Mouse (Mus musculus): Measurements from ENCODE around the gene Kiss1r.

Gene Kiss1r

GRCm38 (mm10) chr10:79916808-79917531, at the start of gene Kiss1r:
TSS of gene Kiss1r (plus strand) at chr10:79916971.
- in situ Hi-C loops (cut with MboI; ENCODE audit: low pct_unique_long_range_greater_than_20kb in 1 of 2, low sequenced_read_pairs in 2 of 2, unreplicated experiment in 1 of 2): no loop called here

- in situ Hi-C loops (cut with MboI; ENCODE audit: low pct_unique_long_range_greater_than_20kb in 1 of 2, low sequenced_read_pairs in 2 of 2, unreplicated experiment in 1 of 2): no loop called here
Observed at GRCm38 (mm10) chr10:79871845-79872244, 44.9 kb upstream of the Kiss1r start.

GRCm38 (mm10) chr10:79872862-79873261, 43.9 kb upstream of the Kiss1r start:
- in situ Hi-C loops (cut with MboI; ENCODE audit: low pct_unique_long_range_greater_than_20kb in 1 of 2, low sequenced_read_pairs in 2 of 2, unreplicated experiment in 1 of 2): no loop called here

- in situ Hi-C loops (cut with MboI; ENCODE audit: low pct_unique_long_range_greater_than_20kb in 1 of 2, low sequenced_read_pairs in 2 of 2, unreplicated experiment in 1 of 2): no loop called here
Observed at GRCm38 (mm10) chr10:79873313-79873712, 43.5 kb upstream of the Kiss1r start.

GRCm38 (mm10) chr10:79873715-79874289, 43.0 kb upstream of the Kiss1r start:
- in situ Hi-C loops (cut with MboI; ENCODE audit: low pct_unique_long_range_greater_than_20kb in 1 of 2, low sequenced_read_pairs in 2 of 2, unreplicated experiment in 1 of 2): no loop called here

GRCm38 (mm10) chr10:79874290-79874862, 42.4 kb upstream of the Kiss1r start, which contains the start of the genes Prtn3 and Plppr3:
TSS of gene Prtn3 (plus strand) at chr10:79874476.
TSS of gene Plppr3 (minus strand) at chr10:79874634.
- in situ Hi-C loops (cut with MboI; ENCODE audit: low pct_unique_long_range_greater_than_20kb in 1 of 2, low sequenced_read_pairs in 2 of 2, unreplicated experiment in 1 of 2): no loop called here

GRCm38 (mm10) chr10:79877174-79877573, 39.6 kb upstream of the Kiss1r start:
- in situ Hi-C loops (cut with MboI; ENCODE audit: low pct_unique_long_range_greater_than_20kb in 1 of 2, low sequenced_read_pairs in 2 of 2, unreplicated experiment in 1 of 2): no loop called here

GRCm38 (mm10) chr10:79877757-79878156, 39.0 kb upstream of the Kiss1r start:
- in situ Hi-C loops (cut with MboI; ENCODE audit: low pct_unique_long_range_greater_than_20kb in 1 of 2, low sequenced_read_pairs in 2 of 2, unreplicated experiment in 1 of 2): no loop called here

GRCm38 (mm10) chr10:79879527-79879926, 37.2 kb upstream of the Kiss1r start:
- in situ Hi-C loops (cut with MboI; ENCODE audit: low pct_unique_long_range_greater_than_20kb in 1 of 2, low sequenced_read_pairs in 2 of 2, unreplicated experiment in 1 of 2): no loop called here

- in situ Hi-C loops (cut with MboI; ENCODE audit: low pct_unique_long_range_greater_than_20kb in 1 of 2, low sequenced_read_pairs in 2 of 2, unreplicated experiment in 1 of 2): loop anchor here in 1 of 2 experiments (5.0 kb wide), 2 partner anchors 47 to 48 kb away; partner anchors contain the start of gene Arid3a
Observed at GRCm38 (mm10) chr10:79880721-79881120, 36.0 kb upstream of the Kiss1r start.

- in situ Hi-C loops (cut with MboI; ENCODE audit: low pct_unique_long_range_greater_than_20kb in 1 of 2, low sequenced_read_pairs in 2 of 2, unreplicated experiment in 1 of 2): loop anchor here in 1 of 2 experiments (5.0 kb wide), 2 partner anchors 45 to 50 kb away; partner anchors contain the start of gene Arid3a
Observed at GRCm38 (mm10) chr10:79881981-79882380, 34.8 kb upstream of the Kiss1r start.

- in situ Hi-C loops (cut with MboI; ENCODE audit: low pct_unique_long_range_greater_than_20kb in 1 of 2, low sequenced_read_pairs in 2 of 2, unreplicated experiment in 1 of 2): loop anchor here in 1 of 2 experiments (5.0 kb wide), 2 partner anchors 44 to 51 kb away; partner anchors contain the start of gene Arid3a
Observed at GRCm38 (mm10) chr10:79883297-79884084, 33.3 kb upstream of the Kiss1r start.

GRCm38 (mm10) chr10:79884446-79884845, 32.3 kb upstream of the Kiss1r start:
- in situ Hi-C loops (cut with MboI; ENCODE audit: low pct_unique_long_range_greater_than_20kb in 1 of 2, low sequenced_read_pairs in 2 of 2, unreplicated experiment in 1 of 2): loop anchor here in 1 of 2 experiments (5.0 kb wide), 2 partner anchors 43 to 52 kb away; partner anchors contain the start of gene Arid3a

GRCm38 (mm10) chr10:79884938-79885337, 31.8 kb upstream of the Kiss1r start:
- in situ Hi-C loops (cut with MboI; ENCODE audit: low pct_unique_long_range_greater_than_20kb in 1 of 2, low sequenced_read_pairs in 2 of 2, unreplicated experiment in 1 of 2): loop anchor here in 1 of 2 experiments (5.0 kb wide), 2 partner anchors 42 to 53 kb away; partner anchors contain the start of gene Arid3a

- in situ Hi-C loops (cut with MboI; ENCODE audit: low pct_unique_long_range_greater_than_20kb in 1 of 2, low sequenced_read_pairs in 2 of 2, unreplicated experiment in 1 of 2): no loop called here
Observed at GRCm38 (mm10) chr10:79886054-79886453, 30.7 kb upstream of the Kiss1r start, which contains the start of gene Elane. TSS of gene Elane (plus strand) at chr10:79886247.

- in situ Hi-C loops (cut with MboI; ENCODE audit: low pct_unique_long_range_greater_than_20kb in 1 of 2, low sequenced_read_pairs in 2 of 2, unreplicated experiment in 1 of 2): no loop called here
Observed at GRCm38 (mm10) chr10:79886611-79887010, 30.2 kb upstream of the Kiss1r start.

- in situ Hi-C loops (cut with MboI; ENCODE audit: low pct_unique_long_range_greater_than_20kb in 1 of 2, low sequenced_read_pairs in 2 of 2, unreplicated experiment in 1 of 2): no loop called here
Observed at GRCm38 (mm10) chr10:79889386-79889785, 27.4 kb upstream of the Kiss1r start.

GRCm38 (mm10) chr10:79890670-79891069, 26.1 kb upstream of the Kiss1r start, which contains the start of gene Cfd:
TSS of gene Cfd (plus strand) at chr10:79890853.
- in situ Hi-C loops (cut with MboI; ENCODE audit: low pct_unique_long_range_greater_than_20kb in 1 of 2, low sequenced_read_pairs in 2 of 2, unreplicated experiment in 1 of 2): no loop called here

Measured in mouse embryonic stem cell (cell line).